Mouse (Mus musculus) forebrain, embryonic 11.5 days (tissue): Measurements from ENCODE around the gene Rdh16. TPM values are rescaled to one million over a fixed set of nuclear protein-coding genes. Genes with fewer than 3 reads are reported as not detected.
"Not testable (repeated sequence)": the region's sequence is repeated elsewhere in the genome, so short reads cannot be mapped to it uniquely, and the experiment has no call there.

Experiments
- ATAC-seq: fragments of 200-750 bp; cut with Nextera tagmentation; replicated peaks from 2 replicates; pipeline ENCODE4 v1.8.0; 2017; ENCODE audit warnings: moderate TSS enrichment; ENCODE audit not compliant: low FRiP score
- DNase-seq: peaks from one replicate; pipeline ENCODE4 v3.0.0-alpha.2; 2017; ENCODE audit warnings: low spot score
- H3K27ac ChIP-seq: fragments of 300-500 bp; sonication (generic); 2 replicates; pipeline ENCODE4 v1.5.1; 2014; ENCODE audit warnings: low read depth, low read length
- H3K27me3 ChIP-seq: fragments of 300-500 bp; sonication (generic); 2 replicates; pipeline ENCODE4 v1.6.1; 2014; ENCODE audit warnings: mild to moderate bottlenecking, low read length, mixed read lengths; ENCODE audit not compliant: control insufficient read depth, insufficient read depth
- H3K36me3 ChIP-seq: fragments of 300-500 bp; sonication (generic); 2 replicates; pipeline ENCODE4 v1.6.1; 2014; ENCODE audit warnings: mild to moderate bottlenecking, low read length, moderate library complexity, mixed read lengths; ENCODE audit not compliant: control insufficient read depth, insufficient read depth
- H3K4me1 ChIP-seq: fragments of 300-500 bp; sonication (generic); replicated peaks from 2 replicates; pipeline ENCODE4 v1.6.1; 2014; ENCODE audit warnings: low read length, mixed read lengths; ENCODE audit not compliant: control insufficient read depth, insufficient read depth
- H3K4me2 ChIP-seq: fragments of 300-500 bp; sonication (generic); 2 replicates; pipeline ENCODE4 v1.6.1; 2014; ENCODE audit warnings: low read depth, mild to moderate bottlenecking, low read length, moderate library complexity, mixed read lengths; ENCODE audit not compliant: severe bottlenecking
- H3K4me3 ChIP-seq: fragments of 300-500 bp; sonication (generic); 2 replicates; pipeline ENCODE4 v1.5.1; 2014; ENCODE audit warnings: low read depth, low read length
- H3K9ac ChIP-seq: fragments of 300-500 bp; sonication (generic); 2 replicates; pipeline ENCODE4 v1.6.1; 2014; ENCODE audit warnings: low read length
- H3K9me3 ChIP-seq: fragments of 300-500 bp; sonication (generic); 2 replicates; pipeline ENCODE4 v1.6.1; 2016; ENCODE audit warnings: low read length, mixed read lengths; ENCODE audit not compliant: control insufficient read depth
- WGBS: fragments of 180-500 bp; shearing (Covaris S2); extraction: QIAGEN DNeasy Blood & Tissue Kit; methylation state at CpG from one replicate; pipeline ENCODE4 v1.1.7; 2014; 5-methylcytosine and 5-hydroxymethylcytosine counted together
- polyA plus RNA-seq: library from polyadenylated mRNA; unstranded; fragments of >200 nt; fragmentation: Nextera tagmentation; extraction: Ambion mirVana; gene quantifications from 2 replicates; pipeline ENCODE4 v1.2.1, GENCODE M21; 2014

The Rdh16 gene
- polyA plus RNA-seq, 1 experiment from 2014 or later: not detected

GRCm38 (mm10) chr10:127879155-127879688 is 78.3 kb downstream of the Rdh16 start:
- no peaks in the 10 kb centered on the region for H3K9me3 ChIP-seq
- no peaks in the 10 kb centered on the region for H3K27me3 ChIP-seq
- H3K36me3 ChIP-seq: no peaks in the 10 kb centered on the region
- no peak overlapping the region for H3K4me2 ChIP-seq
- no peak for ATAC-seq
- H3K4me1 ChIP-seq: no peaks in the 10 kb centered on the region
- no peak overlapping the region for H3K4me3 ChIP-seq
- WGBS: 92% methylated on average over 3 of the region's 3 CpGs
- H3K9ac ChIP-seq: no peak overlapping the region
- no peak for DNase-seq
- no peak overlapping the region for H3K27ac ChIP-seq

GRCm38 (mm10) chr10:127881041-127881440 is 80.1 kb downstream of the Rdh16 start:
- no peak overlapping the region for H3K4me2 ChIP-seq
- no peaks in the 10 kb centered on the region for H3K27me3 ChIP-seq
- DNase-seq (no peak), ATAC-seq (no peak)
- H3K4me3 ChIP-seq: no peak overlapping the region
- H3K27ac ChIP-seq: no peak overlapping the region
- H3K9me3 ChIP-seq: no peaks in the 10 kb centered on the region
- H3K36me3 ChIP-seq: no peaks in the 10 kb centered on the region
- no peaks in the 10 kb centered on the region for H3K4me1 ChIP-seq
- H3K9ac ChIP-seq: no peak overlapping the region
- WGBS: 90% methylated on average over 4 of the region's 4 CpGs

GRCm38 (mm10) chr10:127886551-127886950 is 85.6 kb downstream of the Rdh16 start:
- H3K36me3 ChIP-seq: no peaks in the 10 kb centered on the region
- 86% methylated on average over 1 of the region's 1 CpGs for WGBS

GRCm38 (mm10) chr10:127886971-127887370 is 86.0 kb downstream of the Rdh16 start:
- H3K27me3 ChIP-seq: no peaks in the 10 kb centered on the region
- H3K9ac ChIP-seq: no peak overlapping the region
- no peaks in the 10 kb centered on the region for H3K9me3 ChIP-seq
- no peak for DNase-seq
- H3K4me1 ChIP-seq: no peaks in the 10 kb centered on the region
- no peak overlapping the region for H3K27ac ChIP-seq
- ATAC-seq: no peak
- no peak overlapping the region for H3K4me2 ChIP-seq
- 84% methylated on average over 4 of the region's 4 CpGs for WGBS
- no peak overlapping the region for H3K4me3 ChIP-seq
- H3K36me3 ChIP-seq: no peaks in the 10 kb centered on the region

More at GRCm38 (mm10) chr10:127886551-127886950, 85.6 kb downstream of the Rdh16 start:
- Histone ChIP-seq H3K27ac (no peak overlapping the region), H3K9ac (no peak overlapping the region), H3K27me3 (no peaks in the 10 kb centered on the region), H3K4me3 (no peak overlapping the region), H3K4me2 (no peak overlapping the region), H3K9me3 (no peaks in the 10 kb centered on the region), H3K4me1 (no peaks in the 10 kb centered on the region)
- ATAC-seq (no peak), DNase-seq (no peak)

- Histone ChIP-seq H3K4me2 (no peak within 1 kb of the TSS), H3K27me3 (no peaks in the 10 kb centered on the region), H3K36me3 (no peaks in the 10 kb centered on the region), H3K27ac (no peak within 1 kb of the TSS), H3K9ac (no peak within 1 kb of the TSS), H3K9me3 (no peaks in the 10 kb centered on the region), H3K4me3 (no peak within 1 kb of the TSS), H3K4me1 (no peaks in the 10 kb centered on the region)
- ATAC-seq: no peak
- no peak for DNase-seq
These were observed 87.7 kb downstream of the Rdh16 start, which contains the start of gene Rdh7 for GRCm38 (mm10) chr10:127888605-127889004. TSS of gene Rdh7 (minus strand) at chr10:127888817.

- no peak overlapping the region for H3K9ac ChIP-seq
- H3K4me3 ChIP-seq: no peak overlapping the region
- H3K36me3 ChIP-seq: no peaks in the 10 kb centered on the region
- H3K27ac ChIP-seq: no peak overlapping the region
- WGBS: 75% methylated on average over 1 of the region's 1 CpGs
- H3K4me2 ChIP-seq: no peak overlapping the region
- H3K27me3 ChIP-seq: no peaks in the 10 kb centered on the region
- H3K4me1 ChIP-seq: no peaks in the 10 kb centered on the region
- no peak for DNase-seq
- no peaks in the 10 kb centered on the region for H3K9me3 ChIP-seq
- ATAC-seq: no peak
These were observed 90.5 kb downstream of the Rdh16 start for GRCm38 (mm10) chr10:127891481-127891880.

- H3K27me3 ChIP-seq, H3K9me3 ChIP-seq, H3K4me1 ChIP-seq, H3K4me2 ChIP-seq, ATAC-seq, DNase-seq, H3K9ac ChIP-seq, H3K4me3 ChIP-seq, H3K36me3 ChIP-seq, H3K27ac ChIP-seq: not testable (repeated sequence)
- 69% methylated on average over 5 of the region's 5 CpGs for WGBS
These were observed 92.4 kb downstream of the Rdh16 start for GRCm38 (mm10) chr10:127893163-127894022.
